Mouse (Mus musculus) splenic B cell, adult 2 months (primary cell): Measurements from ENCODE around the gene Panx1.

Experiments
- DNase-seq: peaks from one replicate; pipeline ENCODE4 v3.0.0-alpha.2; 2011; ENCODE audit warnings: low read depth, low spot score
- H3K27me3 ChIP-seq: 2 replicates; pipeline ENCODE4 v1.6.1; 2012; ENCODE audit warnings: mild to moderate bottlenecking, low read length, moderate library complexity, mixed read lengths; ENCODE audit not compliant: control insufficient read depth, poor library complexity, insufficient read depth, severe bottlenecking
- H3K36me3 ChIP-seq: 2 replicates; pipeline ENCODE4 v1.6.1; 2012; ENCODE audit warnings: mild to moderate bottlenecking, low read length, moderate library complexity, mixed read lengths; ENCODE audit not compliant: control insufficient read depth, poor library complexity, insufficient read depth, severe bottlenecking

Gene Panx1

GRCm38 (mm10) chr9:15004298-15004685 lies 41.0 kb downstream of the Panx1 start:
- Histone ChIP-seq H3K27me3 (no peaks in the 10 kb centered on the region), H3K36me3 (peaks cover 4% of the 10 kb centered on the region)
- DNase-seq: no peak

- H3K36me3 ChIP-seq: peaks cover 4% of the 10 kb centered on the region
- no peaks in the 10 kb centered on the region for H3K27me3 ChIP-seq
- no peak for DNase-seq
These were observed 41.5 kb downstream of the Panx1 start for GRCm38 (mm10) chr9:15003676-15004297.

DNA sequence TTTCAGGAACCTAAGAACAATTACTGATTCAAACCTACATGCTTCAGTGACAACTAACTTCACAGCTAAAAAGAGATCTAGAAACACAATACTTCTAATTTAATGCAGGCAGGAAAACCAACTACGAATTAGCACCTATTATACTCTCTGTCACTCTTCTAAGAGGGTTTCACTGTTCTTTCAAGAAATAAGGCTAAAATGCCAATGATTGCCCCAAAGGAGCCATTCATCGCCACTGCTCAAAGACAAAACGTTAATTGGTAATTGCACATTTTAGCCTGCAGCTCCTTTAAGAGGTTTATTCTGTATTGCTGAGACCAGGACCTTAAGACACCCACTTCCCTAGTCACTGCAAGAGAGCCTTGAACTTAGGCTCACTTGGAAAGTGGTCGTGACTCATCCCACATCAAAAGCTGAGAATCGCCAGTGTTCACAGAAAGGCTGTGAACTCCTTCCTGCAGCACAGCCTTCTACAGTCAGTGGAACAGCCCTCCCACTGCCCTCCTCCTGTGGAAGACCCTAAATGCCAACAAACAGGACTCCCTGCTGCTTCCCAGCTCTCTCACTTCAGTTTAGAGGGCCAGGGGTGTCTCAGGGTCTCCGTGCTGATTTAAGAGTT lies 42.2 kb downstream of the Panx1 start:
- Histone ChIP-seq H3K36me3 (peaks cover 4% of the 10 kb centered on the region), H3K27me3 (no peaks in the 10 kb centered on the region)
- DNase-seq: no peak

DNA sequence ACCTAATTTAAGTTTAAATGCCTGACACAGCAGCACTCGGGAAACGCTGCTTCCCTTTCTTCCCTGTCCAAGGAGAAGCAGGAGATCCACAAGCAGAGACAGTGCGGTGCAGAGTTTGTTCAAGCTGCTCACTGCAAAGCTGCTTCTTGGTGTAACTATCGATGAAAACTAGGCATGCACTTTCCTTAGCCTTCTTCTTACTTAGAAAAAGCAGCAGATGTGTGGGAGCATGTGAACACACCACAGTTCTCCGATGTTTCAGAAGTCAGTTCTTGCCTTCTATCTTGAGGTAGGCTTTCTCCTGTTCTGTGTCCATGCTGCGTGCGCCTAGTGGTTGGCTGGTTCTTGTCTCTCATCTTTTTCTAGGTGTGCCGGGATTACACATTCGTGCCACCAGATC lies 46.5 kb downstream of the Panx1 start:
- Histone ChIP-seq H3K36me3 (no peaks in the 10 kb centered on the region; the same call in 1 of the 2 replicates), H3K27me3 (no peaks in the 10 kb centered on the region)
- DNase-seq: no peak

GRCm38 (mm10) chr9:14997271-14998055 lies 47.8 kb downstream of the Panx1 start:
- no peak for DNase-seq
- Histone ChIP-seq H3K36me3 (no peaks in the 10 kb centered on the region; the same call in 1 of the 2 replicates), H3K27me3 (no peaks in the 10 kb centered on the region)

DNA sequence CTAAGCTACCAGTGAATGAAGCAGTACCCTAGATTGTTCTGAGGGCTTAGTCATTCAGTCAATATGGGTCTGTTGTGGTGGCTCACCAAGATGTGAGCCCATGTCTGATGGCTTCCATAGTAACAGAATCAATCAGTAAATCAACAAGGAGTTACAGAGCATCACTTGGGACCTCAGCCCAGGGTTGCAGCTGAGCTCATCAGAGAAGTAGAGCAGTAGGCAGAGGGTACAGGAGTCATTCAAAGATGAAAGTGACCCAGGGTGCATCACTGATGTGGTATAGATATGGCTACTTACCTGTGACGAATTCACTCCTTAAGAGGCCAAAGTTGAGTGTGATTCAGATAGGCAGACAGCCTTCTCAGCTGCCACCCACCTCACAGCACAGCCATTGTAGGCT lies 49.8 kb downstream of the Panx1 start:
- no peak for DNase-seq
- H3K27me3 ChIP-seq: no peaks in the 10 kb centered on the region
- no peaks in the 10 kb centered on the region; the same call in 1 of the 2 replicates for H3K36me3 ChIP-seq

GRCm38 (mm10) chr9:14988606-14989293 lies 56.5 kb downstream of the Panx1 start:
- no peak for DNase-seq
- no peaks in the 10 kb centered on the region for H3K36me3 ChIP-seq
- no peaks in the 10 kb centered on the region for H3K27me3 ChIP-seq

DNA sequence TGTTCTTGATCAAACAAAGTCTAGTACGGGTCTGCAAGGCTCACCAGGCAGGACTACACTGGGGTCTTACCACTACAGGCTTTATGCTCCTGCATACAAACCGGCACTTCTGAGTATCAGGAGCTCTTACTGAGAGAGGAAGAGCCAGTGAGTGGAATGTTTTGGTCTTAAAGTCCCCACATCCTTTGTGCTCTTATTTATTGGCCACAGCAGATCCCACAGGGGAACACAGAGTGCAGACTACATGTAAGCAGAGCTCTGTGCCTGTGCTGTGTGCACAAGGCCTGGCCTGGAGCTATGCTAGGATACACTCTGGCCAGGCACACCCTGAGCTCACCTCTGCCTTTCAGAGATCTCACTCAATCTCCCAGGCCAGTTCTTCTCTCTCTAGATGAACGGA lies 62.1 kb downstream of the Panx1 start:
- H3K36me3 ChIP-seq: no peaks in the 10 kb centered on the region
- DNase-seq: no peak
- H3K27me3 ChIP-seq: no peaks in the 10 kb centered on the region

GRCm38 (mm10) chr9:14982683-14983082 lies 62.6 kb downstream of the Panx1 start:
- Histone ChIP-seq H3K36me3 (no peaks in the 10 kb centered on the region), H3K27me3 (no peaks in the 10 kb centered on the region)
- DNase-seq: no peak

DNA sequence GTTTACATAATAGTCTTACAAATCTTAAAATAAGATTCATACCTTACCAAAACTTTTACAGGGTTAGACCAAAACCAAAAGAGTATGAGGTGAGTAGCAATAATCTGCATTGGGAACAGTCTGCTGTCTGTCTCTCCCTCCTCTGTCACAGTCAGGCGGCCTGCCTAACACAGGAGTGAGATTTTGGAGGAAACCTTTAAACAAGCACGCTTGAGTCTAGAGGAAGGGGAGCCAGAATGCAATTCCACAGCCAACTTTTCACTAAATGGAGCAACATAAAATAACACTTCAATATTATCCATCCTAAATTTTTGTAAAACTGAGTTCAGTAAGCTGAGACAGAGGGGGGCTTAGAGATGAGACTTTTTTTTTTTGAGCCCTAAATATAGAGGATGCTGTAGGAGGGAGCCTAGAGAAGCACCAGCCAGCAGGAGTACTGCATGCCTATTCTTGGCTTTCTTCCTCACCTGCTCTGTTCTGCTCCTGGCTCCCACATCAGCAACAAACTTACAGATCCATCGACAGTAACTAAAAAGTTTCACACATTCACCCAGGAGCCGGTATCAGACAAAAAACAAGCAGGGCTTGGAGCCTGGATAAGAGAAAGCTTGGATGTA lies 63.6 kb downstream of the Panx1 start:
- no peak for DNase-seq
- no peaks in the 10 kb centered on the region for H3K27me3 ChIP-seq
- no peaks in the 10 kb centered on the region for H3K36me3 ChIP-seq

- Histone ChIP-seq H3K27me3 (no peaks in the 10 kb centered on the region), H3K36me3 (no peaks in the 10 kb centered on the region)
- DNase-seq: no peak
These were observed 70.7 kb downstream of the Panx1 start for GRCm38 (mm10) chr9:14974251-14975232.

GRCm38 (mm10) chr9:14973762-14974161 lies 71.5 kb downstream of the Panx1 start:
- no peaks in the 10 kb centered on the region for H3K27me3 ChIP-seq
- no peak for DNase-seq
- H3K36me3 ChIP-seq: no peaks in the 10 kb centered on the region

- H3K27me3 ChIP-seq: no peaks in the 10 kb centered on the region
- no peak for DNase-seq
- no peaks in the 10 kb centered on the region for H3K36me3 ChIP-seq
These were observed 74.3 kb downstream of the Panx1 start for GRCm38 (mm10) chr9:14970805-14971525.
